ENCODE assay signal across 27 mouse cellular contexts in genomic region chr8:111385915-111386314, GRCm38 (mm10). TPM values are rescaled to one million over a fixed set of nuclear protein-coding genes. Genes with fewer than 3 reads are reported as not detected.
A peak's percentile ranks its signal among the peaks of the same experiment; 100 is the strongest.
DNase-seq lines count a peak whose midpoint lies in the region; ATAC-seq and TF ChIP-seq lines count a peak whose summit lies in the region.
"Had no signal": no experiment of that assay in that cellular context is flagged by ENCODE, and none has a peak within 500 bp of the region (broad histone marks: within the 10 kb centered on the region; RNA-seq: fewer than 3 reads in every experiment).

No protein-coding gene starts in this region.

- peak; percentile 33 for DNase-seq in kidney, adult 2 months
- no peak for DNase-seq in kidney, adult 18-20 months
- DNase-seq in brain, adult 2 months (ENCODE audit: low read depth, low spot score): peak; percentile 44
- peak; percentile 42 for DNase-seq in lung, postnatal 0 days (ENCODE audit: low spot score)
- no peak for DNase-seq in spleen, postnatal 10 days (ENCODE audit: low spot score in 2 of 2)
- DNase-seq: gastrocnemius, postnatal 25 days; heart, adult 2 months; heart, postnatal 14 days; kidney, adult 11 months; kidney, postnatal 10 days; layer of hippocampus, postnatal 36 days; liver, embryonic 13.5 days; retina, postnatal 1 day; right cerebral cortex, postnatal 4 days; thymus, adult 2 months; thymus, postnatal 4 days had no signal

- no peak for TF ChIP-seq CTCF in kidney, adult 2 months (conservative IDR thresholded peaks at IDR 0.05; ENCODE audit: insufficient read depth, insufficient read length, low read depth, low read length)
- TF ChIP-seq CTCF in lung, postnatal 0 days (IDR thresholded peaks at IDR 0.05): no peak

- H3K36me3 ChIP-seq in kidney, adult 2 months (ENCODE audit: control insufficient read depth, insufficient read depth, low read length): no peaks in the 10 kb centered on the region
- H3K36me3 ChIP-seq in lung, postnatal 0 days (ENCODE audit: insufficient read depth, low read length): no peaks in the 10 kb centered on the region
- H3K36me3 ChIP-seq: forebrain, embryonic 12.5 days; heart, embryonic 13.5 days; hindbrain, embryonic 13.5 days; liver, embryonic 13.5 days; midbrain, embryonic 10.5 days; neural tube, embryonic 13.5 days had no signal

- H3K4me2 ChIP-seq in lung, postnatal 0 days (replicated peaks; ENCODE audit: low read depth, low read length): no peak overlapping the region
- H3K4me2 ChIP-seq: forebrain, embryonic 12.5 days; heart, embryonic 13.5 days; hindbrain, embryonic 13.5 days; liver, embryonic 13.5 days; neural tube, embryonic 13.5 days had no signal

- H3K9ac ChIP-seq in lung, postnatal 0 days (replicated peaks; ENCODE audit: low read depth): no peak overlapping the region
- H3K9ac ChIP-seq: forebrain, embryonic 12.5 days; heart, embryonic 13.5 days; hindbrain, embryonic 13.5 days; liver, embryonic 13.5 days; neural tube, embryonic 13.5 days had no signal

- no peaks in the 10 kb centered on the region for H3K27me3 ChIP-seq in kidney, adult 2 months (replicated peaks; ENCODE audit: control insufficient read depth, insufficient read depth, low read length)
- no peaks in the 10 kb centered on the region for H3K27me3 ChIP-seq in lung, postnatal 0 days (replicated peaks; ENCODE audit: insufficient read depth, low read length)

- no peaks in the 10 kb centered on the region for H3K4me1 ChIP-seq in kidney, adult 2 months (ENCODE audit: control insufficient read depth, insufficient read depth, low read length)
- H3K4me1 ChIP-seq in lung, postnatal 0 days (ENCODE audit: insufficient read depth, low read depth, low read length): no peaks in the 10 kb centered on the region
- H3K4me1 ChIP-seq: forebrain, embryonic 12.5 days; heart, embryonic 13.5 days; hindbrain, embryonic 13.5 days; liver, embryonic 13.5 days; midbrain, embryonic 10.5 days; neural tube, embryonic 13.5 days had no signal

- 59% methylated on average over 9 of the region's 9 CpGs for WGBS in kidney, adult 2 months
- 31% methylated on average over 9 of the region's 9 CpGs for WGBS in lung, postnatal 0 days

- H3K27ac ChIP-seq in kidney, adult 2 months (ENCODE audit: insufficient read depth, low read depth, low read length): no peak overlapping the region
- H3K27ac ChIP-seq in lung, postnatal 0 days (ENCODE audit: low read length): no peak overlapping the region
- H3K27ac ChIP-seq: forebrain, embryonic 12.5 days; heart, adult 2 months; heart, embryonic 13.5 days; hindbrain, embryonic 13.5 days; liver, embryonic 13.5 days; midbrain, embryonic 10.5 days; neural tube, embryonic 13.5 days had no signal

- H3K9me3 ChIP-seq in lung, postnatal 0 days (ENCODE audit: low read length): no peaks in the 10 kb centered on the region
- H3K9me3 ChIP-seq: forebrain, embryonic 12.5 days; heart, embryonic 13.5 days; hindbrain, embryonic 13.5 days; liver, embryonic 13.5 days; midbrain, embryonic 10.5 days; neural tube, embryonic 13.5 days had no signal

- ATAC-seq in lung, postnatal 0 days: no peak
- peak; percentile 58; the same call in 1 of the 2 replicates for ATAC-seq in megakaryocyte progenitor cell, adult 5-6 weeks (replicated peaks; ENCODE audit: poor library complexity)
- ATAC-seq in megakaryocyte, adult 5-6 weeks (ENCODE audit: poor library complexity, severe bottlenecking): no peak
- ATAC-seq: midbrain, embryonic 16.5 days had no signal

- no peak for TF ChIP-seq EP300 in lung, postnatal 0 days (IDR thresholded peaks at IDR 0.05)

- H3K4me3 ChIP-seq in kidney, adult 2 months (ENCODE audit: insufficient read depth, low read depth, low read length): no peak overlapping the region
- no peak overlapping the region for H3K4me3 ChIP-seq in lung, postnatal 0 days (ENCODE audit: low read depth, low read length)
- H3K4me3 ChIP-seq: forebrain, embryonic 12.5 days; heart, adult 2 months; heart, embryonic 13.5 days; hindbrain, embryonic 13.5 days; liver, embryonic 13.5 days; midbrain, embryonic 10.5 days; myocyte; neural tube, embryonic 13.5 days had no signal

- TF ChIP-seq POLR2A in kidney, adult 2 months (IDR thresholded peaks at IDR 0.05; ENCODE audit: low read depth, low read length): no peak

RNA-seq across cellular contexts. Expression of gene Fa2h, which starts 7.7 kb away (rescaled TPM):
- 15.3 and 21.0 TPM in 2 replicates for polyA plus RNA-seq in kidney, adult 2 months (2012; rRNA removed)
- 0.05 and 0.12 TPM in 2 replicates for polyA plus RNA-seq in lung, postnatal 0 days (2015; fragmentation: Nextera tagmentation; extraction: Ambion mirVana)
- total RNA-seq in megakaryocyte progenitor cell, adult 5-6 weeks (2015): not detected in 2 replicates
- total RNA-seq in megakaryocyte progenitor cell, adult 5-6 weeks (2017): not detected in 2 replicates
- not detected in 2 replicates for total RNA-seq in megakaryocyte, adult 5-6 weeks (2015)
- not detected in 2 replicates for total RNA-seq in megakaryocyte, adult 5-6 weeks (2017)
- polyA plus RNA-seq: embryonic facial prominence, embryonic 11.5 days; forebrain, embryonic 12.5 days; heart, embryonic 13.5 days; limb, embryonic 14.5 days; liver, embryonic 13.5 days had no signal

RNA-seq across cellular contexts. Expression of gene Mlkl, which starts 47.9 kb away (rescaled TPM):
- polyA plus RNA-seq in kidney, adult 2 months (2012; rRNA removed): 0.73 and 1.5 TPM in 2 replicates
- polyA plus RNA-seq in lung, postnatal 0 days (2015; fragmentation: Nextera tagmentation; extraction: Ambion mirVana): 5.2 and 5.5 TPM in 2 replicates
- total RNA-seq in megakaryocyte progenitor cell, adult 5-6 weeks (2015): 92.8 and 93.6 TPM in 2 replicates
- total RNA-seq in megakaryocyte progenitor cell, adult 5-6 weeks (2017): 78.9 and 88.4 TPM in 2 replicates
- total RNA-seq in megakaryocyte, adult 5-6 weeks (2015): 76.7 and 81.9 TPM in 2 replicates
- 71.7 and 77.0 TPM in 2 replicates for total RNA-seq in megakaryocyte, adult 5-6 weeks (2017)

Comparison
In these comparisons a context has a peak if more than half of its experiments do, and no peak if none do; other contexts are left out.
1. DNase-seq: peak in kidney, adult 2 months (single experiment), brain, adult 2 months (single experiment) and lung, postnatal 0 days (single experiment); none in kidney, adult 18-20 months (single experiment) and spleen, postnatal 10 days (0 of 2).